Mouse (Mus musculus) intestine, postnatal 0 days (tissue): ENCODE results near the gene Olfr1191-ps1. TPM values are rescaled to one million over a fixed set of nuclear protein-coding genes. Genes with fewer than 3 reads are reported as not detected.
"Not testable (repeated sequence)": the region's sequence is repeated elsewhere in the genome, so short reads cannot be mapped to it uniquely, and the experiment has no call there.

ENCODE experiments used
- ATAC-seq: fragments of 200-750 bp; cut with Nextera tagmentation; 2 replicates; pipeline ENCODE4 v1.8.0; 2017; ENCODE audit warnings: mild to moderate bottlenecking, moderate TSS enrichment, moderate library complexity
- H3K27ac ChIP-seq: fragments of 300-500 bp; sonication (generic); 2 replicates; pipeline ENCODE4 v1.5.1; 2014; ENCODE audit warnings: mild to moderate bottlenecking, low read depth, low read length, moderate library complexity
- H3K27me3 ChIP-seq: fragments of 300-500 bp; sonication (generic); replicated peaks from 2 replicates; pipeline ENCODE4 v1.6.1; 2014; ENCODE audit warnings: low read length, mixed read lengths; ENCODE audit not compliant: control insufficient read depth, insufficient read depth
- H3K36me3 ChIP-seq: fragments of 300-500 bp; sonication (generic); 2 replicates; pipeline ENCODE4 v1.6.1; 2014; ENCODE audit warnings: mild to moderate bottlenecking, moderate library complexity; ENCODE audit not compliant: control insufficient read depth, insufficient read depth
- H3K4me1 ChIP-seq: fragments of 300-500 bp; sonication (generic); replicated peaks from 2 replicates; pipeline ENCODE4 v1.6.1; 2014; ENCODE audit warnings: antibody characterized with exemption, low read length, mixed read lengths; ENCODE audit not compliant: control insufficient read depth, insufficient read depth
- H3K4me2 ChIP-seq: fragments of 300-500 bp; sonication (generic); replicated peaks from 2 replicates; pipeline ENCODE4 v1.6.1; 2014; ENCODE audit warnings: low read depth, mild to moderate bottlenecking, moderate library complexity
- H3K4me3 ChIP-seq: fragments of 300-500 bp; sonication (generic); 2 replicates; pipeline ENCODE4 v1.5.1; 2014; ENCODE audit warnings: low read depth, low read length
- H3K9ac ChIP-seq: fragments of 300-500 bp; sonication (generic); 2 replicates; pipeline ENCODE4 v1.6.1; 2014; ENCODE audit warnings: mild to moderate bottlenecking, low read depth, low read length
- H3K9me3 ChIP-seq: fragments of 300-500 bp; sonication (generic); 2 replicates; pipeline ENCODE4 v1.6.1; 2016; ENCODE audit warnings: mixed run types; ENCODE audit not compliant: control insufficient read depth
- CTCF ChIP-seq: sonication (generic); IDR thresholded peaks from 2 replicates; pipeline ENCODE4 v1.5.1; 2016; ENCODE audit warnings: low read depth, mild to moderate bottlenecking, control low read depth, antibody characterized with exemption, moderate library complexity
- WGBS: fragments of 180-500 bp; shearing (Covaris S2); extraction: QIAGEN DNeasy Blood & Tissue Kit; methylation state at CpG from one replicate; pipeline ENCODE4 v1.1.7; 2014; 5-methylcytosine and 5-hydroxymethylcytosine counted together
- polyA plus RNA-seq: library from polyadenylated mRNA; unstranded; fragments of >200 nt; fragmentation: Nextera tagmentation; extraction: Ambion mirVana; gene quantifications from 2 replicates; pipeline ENCODE4 v1.2.1, GENCODE M21; 2015

Gene Olfr1191-ps1
- not detected in 2 replicates for polyA plus RNA-seq

DNA sequence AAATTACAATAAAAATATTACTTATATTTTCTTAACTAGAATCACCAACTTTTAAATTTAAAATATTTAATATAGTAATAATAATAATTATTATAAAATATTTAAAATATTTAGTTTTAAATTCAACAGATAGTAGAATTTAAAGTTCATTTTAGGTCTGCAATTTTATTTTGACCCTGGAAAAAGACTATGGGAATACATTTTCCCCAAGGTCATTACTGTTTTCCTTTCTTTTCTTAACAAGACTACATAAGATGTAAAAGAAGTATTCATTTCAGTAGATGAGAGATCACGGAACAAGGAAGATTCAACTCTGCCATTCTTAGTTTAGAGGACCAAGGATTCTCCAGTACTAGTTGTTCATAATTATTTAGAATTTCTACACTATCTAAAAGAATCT lies at the start of gene Olfr1191-ps1:
TSS of gene Olfr1191-ps1 (plus strand) at position 301 of the 400 bp plus-strand sequence.
- H3K36me3 ChIP-seq, ATAC-seq, H3K4me3 ChIP-seq, H3K9me3 ChIP-seq, H3K27ac ChIP-seq, H3K4me2 ChIP-seq, H3K4me1 ChIP-seq, H3K9ac ChIP-seq, H3K27me3 ChIP-seq: not testable (repeated sequence)
- WGBS = 94% methylated on average over 1 of the region's 1 CpGs

- H3K9ac ChIP-seq = no peak within 1 kb of the TSS
- no peaks in the 10 kb centered on the region for H3K36me3 ChIP-seq
- H3K4me3 ChIP-seq = no peak within 1 kb of the TSS
- no peak within 1 kb of the TSS for H3K4me2 ChIP-seq
- TF ChIP-seq CTCF = no peak
- 22% methylated on average over 1 of the region's 1 CpGs for whole genome bisulfite sequencing
- H3K9me3 ChIP-seq = no peaks in the 10 kb centered on the region
- no peak within 1 kb of the TSS for H3K27ac ChIP-seq
- no peaks in the 10 kb centered on the region for H3K27me3 ChIP-seq
- no peaks in the 10 kb centered on the region for H3K4me1 ChIP-seq
- ATAC-seq = no peak
Observed at GRCm38 (mm10) chr2:88648209-88648608, 7.9 kb downstream of the Olfr1191-ps1 start, which contains the start of gene Olfr1192-ps1. TSS of gene Olfr1192-ps1 (plus strand) at chr2:88648509.

GRCm38 (mm10) chr2:88675328-88675727 lies 35.0 kb downstream of the Olfr1191-ps1 start, which contains the start of gene Olfr1193:
TSS of gene Olfr1193 (plus strand) at chr2:88675628.
- not testable (repeated sequence) for H3K4me1 ChIP-seq, H3K27ac ChIP-seq, H3K27me3 ChIP-seq, ATAC-seq, H3K9me3 ChIP-seq, H3K9ac ChIP-seq, H3K4me3 ChIP-seq, H3K36me3 ChIP-seq, H3K4me2 ChIP-seq

GRCm38 (mm10) chr2:88689087-88689486 lies 48.7 kb downstream of the Olfr1191-ps1 start, which contains the start of gene Olfr1195:
TSS of gene Olfr1195 (minus strand) at chr2:88689187.
- Histone ChIP-seq H3K36me3 (no peaks in the 10 kb centered on the region), H3K4me1 (no peaks in the 10 kb centered on the region), H3K4me2 (no peak within 1 kb of the TSS), H3K4me3 (no peak within 1 kb of the TSS), H3K27ac (no peak within 1 kb of the TSS), H3K9ac (no peak within 1 kb of the TSS), H3K27me3 (no peaks in the 10 kb centered on the region), H3K9me3 (no peaks in the 10 kb centered on the region)
- ATAC-seq = no peak
- no peak for TF ChIP-seq CTCF

Other genes with a start within 250 kb of the Olfr1191-ps1 start
- not detected in 2 replicates for gene Olfr1179, start 234.1 kb upstream of the Olfr1191-ps1 start, polyA plus RNA-seq
- gene Olfr1180, start 221.4 kb upstream of the Olfr1191-ps1 start, polyA plus RNA-seq = not detected in 2 replicates
- not detected in 2 replicates for gene Olfr1181, start 214.4 kb upstream of the Olfr1191-ps1 start, polyA plus RNA-seq
- gene Gm13757, start 191.4 kb upstream of the Olfr1191-ps1 start, polyA plus RNA-seq = not detected in 2 replicates
- not detected in 2 replicates for gene Olfr1183, start 185.7 kb upstream of the Olfr1191-ps1 start, polyA plus RNA-seq
- not detected in 2 replicates for gene Olfr1184, start 156.9 kb upstream of the Olfr1191-ps1 start, polyA plus RNA-seq
- gene Olfr1185-ps1, start 147.2 kb upstream of the Olfr1191-ps1 start, polyA plus RNA-seq = not detected in 2 replicates
- gene Olfr1186, start 122.0 kb upstream of the Olfr1191-ps1 start, polyA plus RNA-seq = not detected in 2 replicates
- not detected in 2 replicates for gene Olfr1188, start 83.6 kb upstream of the Olfr1191-ps1 start, polyA plus RNA-seq
- gene Olfr1189, start 54.1 kb upstream of the Olfr1191-ps1 start, polyA plus RNA-seq = not detected in 2 replicates
- gene Olfr1192-ps1, start 8.0 kb downstream of the Olfr1191-ps1 start, polyA plus RNA-seq = not detected in 2 replicates
- gene Olfr1193, start 35.1 kb downstream of the Olfr1191-ps1 start, polyA plus RNA-seq = not detected in 2 replicates
- not detected in 2 replicates for gene Olfr1195, start 48.6 kb downstream of the Olfr1191-ps1 start, polyA plus RNA-seq
- not detected in 2 replicates for gene Olfr1196, start 64.1 kb downstream of the Olfr1191-ps1 start, polyA plus RNA-seq
- gene Olfr1197, start 91.8 kb downstream of the Olfr1191-ps1 start, polyA plus RNA-seq = not detected in 2 replicates
- not detected in 2 replicates for gene Olfr1198, start 110.8 kb downstream of the Olfr1191-ps1 start, polyA plus RNA-seq
- gene Olfr1199, start 119.9 kb downstream of the Olfr1191-ps1 start, polyA plus RNA-seq = not detected in 2 replicates
- not detected in 2 replicates for gene Olfr1200, start 129.9 kb downstream of the Olfr1191-ps1 start, polyA plus RNA-seq
- not detected in 2 replicates for gene Olfr1201, start 152.5 kb downstream of the Olfr1191-ps1 start, polyA plus RNA-seq
- gene Olfr1202, start 174.0 kb downstream of the Olfr1191-ps1 start, polyA plus RNA-seq = not detected in 2 replicates
- not detected in 2 replicates for gene Olfr1205, start 189.2 kb downstream of the Olfr1191-ps1 start, polyA plus RNA-seq
- gene Olfr1204, start 208.8 kb downstream of the Olfr1191-ps1 start, polyA plus RNA-seq = not detected in 2 replicates
- gene Olfr1206, start 222.7 kb downstream of the Olfr1191-ps1 start, polyA plus RNA-seq = not detected in 2 replicates